Mouse (Mus musculus): ENCODE data around the gene Clic1.
"Not testable (repeated sequence)": the region's sequence is repeated elsewhere in the genome, so short reads cannot be mapped to it uniquely, and the experiment has no call there.

Clic1 gene

DNA sequence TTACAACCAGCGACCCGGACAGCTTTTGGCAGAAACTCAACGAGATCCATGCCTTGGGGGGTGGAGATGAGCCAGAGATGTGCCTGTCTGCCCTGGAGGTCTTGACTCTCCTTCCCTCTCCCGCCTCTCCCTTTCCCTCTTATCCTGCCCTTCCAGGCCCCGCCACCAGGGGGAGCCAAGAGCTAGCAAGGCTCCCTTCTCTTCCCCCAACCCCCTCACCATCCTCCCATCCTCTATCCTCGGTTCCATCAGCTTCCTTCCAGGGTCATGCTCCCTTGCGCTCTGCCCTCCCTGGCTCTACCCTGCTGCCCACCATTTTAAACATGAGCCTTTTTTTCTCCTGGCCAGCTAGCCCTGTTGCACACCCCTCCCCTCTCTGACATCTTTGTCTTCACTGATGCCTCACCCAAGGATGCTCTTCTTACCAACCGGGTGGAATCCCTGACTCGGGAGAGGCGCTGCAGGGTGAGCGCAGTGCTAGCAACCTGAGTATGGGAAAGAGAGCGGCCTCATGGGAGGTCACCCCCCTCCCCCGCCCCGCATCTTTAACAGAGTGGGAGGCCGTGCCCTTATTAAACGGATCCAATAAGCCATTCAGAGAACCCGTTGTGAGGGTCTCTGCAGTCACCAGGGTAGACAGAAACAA, 28.5 kb upstream of the Clic1 start:
- DNase-seq (ENCODE audit: low spot score in 2 of 2): peak; percentile 55 to 90

DNA sequence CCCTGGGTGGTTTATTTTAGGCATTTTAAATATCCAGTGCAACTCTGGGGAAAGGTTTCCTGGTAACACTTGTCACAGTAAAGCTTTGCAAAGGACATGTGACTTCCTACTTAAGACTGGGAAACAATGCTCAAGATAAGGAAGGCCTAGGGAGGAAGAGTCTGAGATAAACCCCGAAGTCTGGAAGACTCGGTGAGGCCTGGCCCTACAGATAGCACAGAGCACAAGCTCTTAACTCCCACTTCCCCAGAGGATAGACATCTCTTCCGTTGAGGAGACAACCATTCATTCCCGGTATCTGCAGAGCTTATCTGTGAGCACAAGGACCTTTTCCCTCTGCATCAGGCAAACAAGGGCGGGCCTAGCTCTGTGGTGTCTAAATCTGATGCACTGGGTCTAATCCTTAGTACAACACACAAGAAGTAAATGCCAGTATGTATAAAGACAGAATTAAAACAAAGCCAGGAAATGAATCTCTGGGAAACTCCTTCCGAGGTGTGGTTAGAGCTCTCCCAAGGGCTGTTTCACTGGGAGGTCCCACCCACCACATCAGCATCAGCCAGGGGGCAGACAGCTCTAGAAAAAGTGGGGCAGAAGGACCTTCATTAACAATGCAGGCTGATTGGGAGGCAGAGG, 27.8 kb upstream of the Clic1 start:
- no peak for DNase-seq (ENCODE audit: low spot score in 2 of 2)

DNA sequence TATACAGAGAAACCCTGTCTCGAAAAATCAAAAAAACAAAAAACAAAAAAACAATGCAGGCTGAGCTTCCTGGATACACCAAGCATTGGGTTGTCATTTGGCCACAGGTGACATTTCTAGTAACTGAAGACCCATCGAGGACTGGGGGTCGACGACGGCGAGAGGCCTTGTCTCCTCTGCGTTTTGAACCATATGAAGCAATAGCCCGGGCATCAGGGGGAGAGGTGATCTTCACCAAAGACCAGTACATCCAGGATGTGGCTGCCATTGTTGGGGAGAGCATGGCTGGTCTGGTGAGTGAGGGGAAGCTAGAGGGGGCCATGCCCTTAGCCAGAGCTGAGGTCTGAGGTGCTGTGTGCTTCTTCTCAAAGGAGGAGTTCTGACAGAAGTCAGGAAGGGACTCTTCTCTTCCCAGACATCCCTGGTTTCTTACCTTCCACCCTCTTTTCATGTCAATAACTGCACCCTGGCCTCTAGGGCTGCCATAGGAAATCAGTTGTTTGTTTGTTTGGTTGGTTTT, 27.2 kb upstream of the Clic1 start:
- DNase-seq (ENCODE audit: low spot score in 2 of 2): no peak

DNA sequence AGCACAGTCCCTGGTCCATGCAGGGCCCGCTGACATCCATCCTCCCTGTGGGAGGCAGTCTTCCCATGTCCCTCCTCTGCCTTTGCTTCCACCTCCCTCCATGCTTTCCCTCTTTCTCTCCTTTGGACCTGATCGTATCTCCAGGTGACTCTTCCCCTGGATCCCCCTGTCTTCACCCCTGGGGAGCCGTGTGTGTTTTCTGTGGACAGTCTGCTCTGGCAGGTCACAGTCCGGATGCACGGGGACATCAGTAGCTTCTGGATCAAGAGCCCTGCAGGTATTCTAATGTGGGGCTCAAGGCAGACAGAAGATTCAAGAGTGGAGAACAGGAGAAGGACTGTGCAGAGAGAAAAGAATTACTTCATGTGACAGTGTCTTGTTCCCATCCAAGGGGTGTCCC, 26.5 kb upstream of the Clic1 start:
- no peak for DNase-seq (ENCODE audit: low spot score in 2 of 2)

DNA sequence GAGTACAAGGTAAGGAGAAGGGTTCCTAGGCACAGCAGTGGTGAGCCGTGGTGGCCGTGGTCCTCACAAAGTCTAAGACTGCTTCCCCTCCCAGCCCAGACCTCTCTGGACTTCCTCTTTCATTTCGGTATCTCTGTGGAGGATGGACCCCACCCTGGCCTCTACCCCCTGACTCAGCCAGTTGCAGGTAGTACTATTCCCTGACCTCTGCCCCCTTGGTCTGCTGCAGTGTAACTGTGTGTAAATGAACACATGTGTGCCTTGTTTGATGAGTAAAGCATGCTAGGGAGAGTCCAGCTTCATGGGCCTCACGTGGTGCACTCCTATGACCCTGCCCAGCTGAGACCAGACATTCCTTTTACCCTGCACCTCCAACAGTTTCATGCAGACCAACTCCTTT, 26.0 kb upstream of the Clic1 start:
- DNase-seq (ENCODE audit: low spot score in 2 of 2): no peak

DNA sequence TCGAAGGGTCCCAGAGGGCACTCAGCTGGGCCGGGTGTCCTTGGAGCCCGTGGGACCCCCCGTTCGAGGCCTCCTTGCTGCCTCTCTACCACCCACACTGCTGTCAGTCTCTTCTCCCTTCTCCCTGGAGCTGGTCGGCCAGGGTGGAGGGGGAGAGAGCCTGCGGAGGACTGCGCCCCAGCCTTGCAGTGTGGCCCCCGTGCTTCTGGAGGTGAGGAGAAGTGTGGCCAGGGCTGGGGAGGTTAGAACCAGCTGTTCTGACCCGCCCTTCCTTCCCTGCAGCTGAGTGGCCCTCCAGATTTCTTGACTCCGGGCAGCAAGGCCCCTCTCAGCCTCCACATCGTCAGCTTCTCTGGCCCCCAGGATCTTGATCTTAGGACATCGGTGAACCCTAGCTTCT, 25.5 kb upstream of the Clic1 start:
- DNase-seq (ENCODE audit: low spot score in 2 of 2): no peak

DNA sequence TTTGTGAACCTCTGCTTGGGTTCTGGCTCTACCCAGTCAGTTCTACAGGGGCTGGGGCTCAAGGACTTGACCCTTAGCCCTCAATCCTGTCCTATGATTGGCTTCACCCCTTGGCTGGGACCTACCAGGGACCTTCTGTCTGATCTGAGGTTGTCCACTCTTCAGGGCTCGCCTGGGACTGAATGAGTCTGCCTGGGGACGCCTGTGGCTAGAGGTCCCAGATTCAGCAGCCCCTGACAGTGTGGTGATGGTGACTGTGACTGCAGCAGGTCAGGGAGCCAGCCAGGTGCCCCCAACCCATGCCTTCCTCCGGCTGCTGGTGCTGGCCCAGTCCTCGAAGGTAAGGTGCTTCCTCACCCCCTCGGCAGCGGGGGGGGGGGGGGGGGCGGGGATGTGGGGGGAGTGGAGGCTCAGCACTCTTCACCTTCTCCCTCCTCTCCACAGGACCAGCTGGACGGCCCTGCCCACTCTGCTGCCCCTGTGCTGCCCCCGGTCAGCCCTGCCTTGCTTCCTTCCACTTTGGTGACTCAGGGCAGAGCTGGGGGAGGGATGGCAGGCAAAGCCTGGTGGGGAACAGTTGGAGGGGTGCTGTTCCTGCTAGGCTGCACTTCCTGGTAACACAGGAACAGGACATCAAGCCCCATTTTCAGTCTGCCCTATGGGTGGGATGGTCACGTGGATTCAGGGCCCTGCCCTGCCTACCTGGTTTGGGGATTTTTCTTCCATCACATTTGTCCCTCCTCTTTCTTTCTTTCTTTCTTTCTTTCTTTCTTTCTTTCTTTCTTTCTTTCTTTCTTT, 24.9 kb upstream of the Clic1 start:
- DNase-seq (ENCODE audit: low spot score in 2 of 2): no peak

DNA sequence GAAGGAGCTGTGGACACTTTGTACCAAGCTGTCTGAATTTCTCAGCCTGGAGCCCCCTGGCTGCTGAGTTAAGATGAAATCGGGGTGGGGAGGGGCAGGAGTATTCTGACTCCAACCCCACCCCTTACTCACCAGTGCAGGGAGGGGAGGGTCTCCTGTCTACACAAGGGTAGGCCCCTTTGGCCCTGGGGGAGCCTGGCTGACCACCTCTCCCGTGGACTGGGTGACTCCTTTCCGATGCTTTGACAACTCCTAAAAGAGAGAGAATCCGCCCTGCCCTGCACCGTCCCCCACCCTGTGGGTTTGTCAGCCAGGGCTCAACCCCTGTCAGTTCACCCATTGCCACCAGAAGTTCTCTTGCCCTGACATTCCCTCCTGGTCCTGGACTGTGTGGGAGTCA, 23.6 kb upstream of the Clic1 start:
- DNase-seq (ENCODE audit: low spot score in 2 of 2): no peak

DNA sequence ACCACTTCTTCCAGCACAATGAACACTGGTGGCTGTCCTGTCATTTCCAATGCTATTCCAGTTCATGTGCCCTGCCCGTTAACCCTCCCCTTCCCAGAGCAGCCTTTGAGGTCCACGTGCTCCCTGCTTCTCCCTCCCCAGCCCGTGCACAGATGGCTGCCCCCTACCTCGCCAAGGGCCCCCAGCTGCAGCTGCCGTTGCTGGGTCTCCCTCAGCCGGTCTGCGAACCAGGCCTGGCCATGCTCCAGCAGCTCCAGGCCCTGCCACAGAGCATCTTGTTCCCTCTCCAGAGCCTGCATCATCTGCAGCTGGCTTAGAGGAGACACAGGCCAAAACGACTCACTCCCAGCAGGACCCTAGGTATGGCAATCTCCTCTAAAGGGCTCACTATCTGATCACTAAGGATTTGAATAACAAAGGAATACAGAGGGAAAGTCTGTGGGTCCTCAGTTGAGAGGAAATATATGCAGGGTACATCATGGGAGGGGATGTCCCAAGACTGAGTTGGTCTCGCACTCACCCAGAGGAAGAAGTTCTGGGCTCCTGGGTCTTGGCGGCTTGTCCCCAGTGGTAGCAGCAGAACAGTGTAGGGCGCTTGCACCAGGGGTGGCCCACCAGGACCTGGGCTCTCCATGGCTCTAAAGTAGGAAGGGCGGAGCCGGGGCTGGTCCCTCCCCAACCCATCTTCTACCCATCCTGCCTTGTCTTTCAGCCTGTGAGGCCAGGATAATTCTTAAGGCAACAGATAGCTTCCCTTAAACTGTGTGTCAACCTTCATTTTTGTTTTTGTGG, 22.3 kb upstream of the Clic1 start, which contains the start of gene Sapcd1:
Sapcd1 (minus strand) TSS at position 740 of the 792 bp plus-strand sequence.
- no peak for DNase-seq (ENCODE audit: low spot score in 2 of 2)

DNA sequence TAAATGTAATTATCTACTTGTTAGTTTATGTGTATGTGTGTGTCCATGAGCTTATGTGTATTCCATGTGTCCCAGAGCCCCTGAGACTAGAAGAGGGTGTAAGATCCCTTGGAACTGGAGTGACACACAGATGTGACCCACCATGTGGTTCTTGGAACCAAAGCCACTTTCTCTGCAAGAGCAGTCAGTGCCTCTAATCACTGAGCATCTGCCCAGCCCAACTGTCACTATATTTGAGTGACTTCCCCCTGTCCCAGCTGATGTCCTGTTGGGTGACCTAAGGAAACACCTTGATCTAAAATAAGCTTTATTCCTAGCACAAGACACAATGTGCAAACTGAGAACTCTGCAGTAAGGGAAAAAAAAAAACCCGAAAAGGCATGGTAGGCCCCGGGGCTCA, 21.5 kb upstream of the Clic1 start:
- no peak for DNase-seq (ENCODE audit: low spot score in 2 of 2)

DNA sequence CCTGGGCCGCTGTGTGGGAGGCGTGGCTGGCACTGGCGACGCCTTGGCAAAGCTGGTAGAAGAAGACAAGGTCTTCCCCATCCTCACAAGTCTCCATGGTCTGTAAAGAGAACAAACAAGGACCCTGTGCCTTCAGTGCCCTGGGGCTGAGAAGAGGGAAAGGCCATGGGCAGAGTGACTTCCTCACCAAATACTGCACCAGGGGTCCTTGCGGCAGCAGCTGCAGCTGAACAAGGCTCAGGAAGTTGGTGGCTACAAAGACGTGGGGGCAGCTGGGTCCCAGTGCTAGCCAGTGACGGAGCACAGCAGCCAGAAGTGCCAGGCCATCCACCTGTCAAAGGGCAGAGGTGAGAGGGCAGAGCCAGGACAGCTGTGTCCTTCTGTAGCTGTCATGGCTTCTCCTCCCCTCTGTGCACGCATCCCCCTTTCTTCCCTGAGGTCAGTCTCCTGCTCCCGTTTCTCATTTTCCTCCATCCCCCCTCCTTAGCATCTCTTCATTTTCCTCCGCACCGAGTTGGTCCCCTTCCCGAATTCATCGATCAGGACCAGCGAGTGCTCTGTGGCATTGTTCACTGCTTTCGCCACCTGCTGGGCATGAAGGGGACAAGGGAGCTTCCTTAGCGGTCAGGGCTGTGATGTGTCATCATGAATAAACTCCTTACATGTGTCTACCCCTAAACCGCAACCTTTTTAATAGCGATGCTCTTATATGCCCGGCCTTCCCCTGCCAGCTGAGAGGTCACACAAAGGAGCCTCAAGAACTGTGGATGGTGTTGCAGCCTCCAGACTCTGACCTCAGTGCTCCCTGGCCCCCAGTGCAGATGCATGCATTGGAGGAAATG, 19.9 kb upstream of the Clic1 start:
- no peak for DNase-seq (ENCODE audit: low spot score in 2 of 2)

DNA sequence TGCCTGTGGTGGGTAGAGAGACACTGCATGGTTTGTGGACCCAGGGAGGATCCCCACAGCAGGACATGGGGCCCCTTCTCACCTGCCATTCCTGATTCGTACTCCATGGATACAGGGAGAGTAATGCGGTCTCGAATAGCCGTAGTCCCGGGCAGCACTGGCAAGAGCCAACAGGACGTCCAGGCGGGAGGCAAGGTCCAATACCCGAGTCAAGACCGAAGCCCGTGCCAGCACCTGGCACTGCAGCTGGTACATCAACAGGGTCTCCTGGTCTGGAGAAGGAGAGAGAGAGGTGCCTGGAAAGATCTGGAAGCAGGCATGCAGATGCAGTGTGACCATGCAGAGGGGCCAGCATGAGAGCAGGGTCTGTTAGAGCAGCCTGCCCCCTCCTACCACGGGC, 18.5 kb upstream of the Clic1 start:
- no peak for DNase-seq (ENCODE audit: low spot score in 2 of 2)

DNA sequence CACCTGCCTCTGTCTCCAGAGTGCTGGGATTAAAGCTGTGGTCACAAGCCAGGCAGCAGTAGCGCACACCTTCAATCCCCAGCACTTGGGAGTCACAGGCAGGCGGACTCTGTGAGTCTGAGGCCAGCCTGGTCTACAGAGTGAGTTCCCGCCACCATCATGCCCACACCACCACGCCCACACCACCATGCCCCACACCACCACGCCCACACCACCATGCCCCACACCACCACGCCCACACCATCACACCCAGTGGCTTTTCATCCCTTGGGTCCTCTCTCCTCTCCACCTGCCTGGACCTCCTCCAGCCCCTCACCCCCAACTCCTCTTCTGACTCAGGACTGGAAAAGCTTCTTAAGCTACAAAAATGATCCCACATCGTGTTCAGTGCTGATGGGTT, 17.9 kb upstream of the Clic1 start:
- no peak for DNase-seq (ENCODE audit: low spot score in 2 of 2)

DNA sequence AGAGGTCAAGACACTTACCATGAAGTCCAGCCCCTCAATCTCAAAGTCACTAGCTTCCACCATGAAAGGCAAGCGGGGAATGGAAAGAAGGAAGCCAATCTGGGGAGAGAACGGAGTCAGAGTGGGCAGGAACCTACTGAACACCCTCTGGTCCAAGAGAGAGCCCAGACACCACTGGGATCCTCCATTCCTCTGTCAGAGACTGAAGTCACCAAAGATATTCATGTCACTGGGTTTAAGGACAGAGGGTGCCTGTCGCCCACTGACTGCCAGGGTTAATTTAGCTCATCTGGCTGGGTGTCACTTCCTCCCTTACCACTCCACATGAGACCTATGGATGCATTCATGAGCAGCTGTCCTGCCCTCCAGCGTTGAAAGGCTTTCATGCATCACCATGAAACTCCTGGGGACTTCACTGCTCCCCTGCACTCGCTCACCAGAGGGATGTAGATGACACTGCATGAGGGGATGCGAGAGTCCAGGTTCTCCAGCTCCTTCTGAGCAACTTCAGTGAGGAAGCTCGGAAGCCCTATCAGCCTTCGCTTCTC, 17.4 kb upstream of the Clic1 start:
- no peak for DNase-seq (ENCODE audit: low spot score in 2 of 2)

DNA sequence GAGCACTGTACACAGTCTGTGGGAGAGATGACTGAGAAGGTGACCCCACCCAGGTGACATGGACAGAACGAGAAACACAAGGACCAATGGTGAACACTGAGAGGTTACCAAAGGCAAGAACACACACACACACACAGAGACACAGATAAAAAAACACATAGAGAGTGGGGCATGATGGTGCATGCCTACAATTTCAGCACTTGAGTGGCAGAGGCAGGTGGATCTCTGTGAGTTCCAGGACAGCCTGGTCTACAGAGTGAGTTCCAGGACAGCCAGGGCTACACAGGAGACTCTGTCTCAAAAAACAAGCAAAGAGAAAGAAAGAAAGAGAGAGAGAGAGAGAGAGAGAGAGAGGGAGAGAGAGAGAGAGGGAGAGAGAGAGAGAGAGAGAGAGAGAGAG, 16.1 kb upstream of the Clic1 start:
- not testable (repeated sequence) for DNase-seq (ENCODE audit: low spot score in 2 of 2)

DNA sequence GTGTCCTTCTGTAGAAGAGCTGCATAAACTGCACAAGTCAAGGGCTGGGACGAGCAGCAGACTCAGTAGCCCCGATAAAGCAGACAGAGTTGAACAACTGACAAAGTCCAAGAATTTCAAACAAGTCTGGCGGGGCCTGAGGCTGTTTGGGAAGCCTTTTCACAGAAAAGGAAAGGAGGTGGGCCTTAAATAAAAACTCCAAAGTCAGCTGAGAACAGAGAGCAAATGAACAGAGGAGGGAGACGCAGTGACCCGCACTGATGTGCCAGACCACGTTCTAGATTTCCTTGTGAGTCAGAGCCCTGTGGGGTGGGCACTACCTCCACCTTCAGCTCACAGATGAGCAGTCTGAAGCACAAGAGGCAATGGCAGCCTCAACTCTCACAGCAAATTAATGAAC, 14.9 kb upstream of the Clic1 start:
- DNase-seq (ENCODE audit: low spot score in 2 of 2): no peak

DNA sequence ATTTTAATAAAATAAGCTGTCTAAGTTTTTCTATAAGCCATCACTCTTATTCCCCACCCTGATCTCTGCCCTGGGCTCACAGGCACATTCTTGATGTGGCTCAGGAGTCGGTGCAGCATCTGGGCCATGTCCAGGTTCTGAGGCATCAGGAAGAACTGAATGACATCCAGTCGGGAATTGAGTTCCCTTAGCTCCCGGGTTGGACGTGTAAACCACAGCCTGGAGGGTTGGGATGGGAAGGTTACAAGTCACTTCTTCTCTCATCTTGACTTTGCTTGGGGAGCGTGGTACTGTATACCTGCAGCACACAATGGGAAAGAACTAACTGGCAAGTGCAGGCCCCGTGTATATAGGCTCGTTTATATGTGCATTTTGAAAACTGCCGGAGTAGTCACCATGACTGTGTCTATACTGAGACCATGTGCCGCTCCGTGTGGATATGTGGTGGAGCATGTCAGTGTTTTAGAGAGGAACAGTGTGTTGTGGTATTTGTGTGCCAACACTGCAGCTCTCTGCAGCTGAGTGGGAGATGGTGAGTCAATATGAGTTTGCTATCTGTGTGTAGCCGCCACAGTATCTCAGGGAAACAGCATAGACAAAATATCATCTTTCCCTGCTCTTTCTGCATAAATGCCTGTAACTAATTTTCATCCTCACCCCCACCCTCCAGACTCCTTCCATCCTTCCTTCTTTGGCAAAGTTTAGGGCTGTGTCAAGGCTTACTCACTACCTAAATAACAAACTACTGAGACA, 10.5 kb upstream of the Clic1 start:
- peak in 1 of 2 experiments; percentile 46 for DNase-seq (ENCODE audit: low spot score in 2 of 2)

DNA sequence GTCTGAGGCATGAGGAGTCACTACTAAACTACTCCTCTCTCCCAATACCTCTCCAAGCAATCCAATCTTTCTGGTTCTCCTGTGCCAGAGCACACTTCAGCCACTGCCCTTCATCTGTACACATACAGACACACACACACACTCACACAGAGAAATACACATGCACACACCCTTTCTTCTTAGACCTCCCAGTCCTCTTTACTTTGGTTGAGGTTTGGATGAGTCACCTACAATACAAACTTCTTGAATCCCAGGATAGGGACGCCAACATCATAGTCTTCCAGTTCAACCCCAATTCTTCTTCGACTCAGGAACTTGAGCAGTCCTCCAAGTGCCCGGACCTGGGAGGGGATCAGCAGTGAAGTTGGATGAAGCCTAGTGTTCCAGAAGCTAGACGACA, 6.0 kb upstream of the Clic1 start:
- no peak for DNase-seq (ENCODE audit: low spot score in 2 of 2)

DNA sequence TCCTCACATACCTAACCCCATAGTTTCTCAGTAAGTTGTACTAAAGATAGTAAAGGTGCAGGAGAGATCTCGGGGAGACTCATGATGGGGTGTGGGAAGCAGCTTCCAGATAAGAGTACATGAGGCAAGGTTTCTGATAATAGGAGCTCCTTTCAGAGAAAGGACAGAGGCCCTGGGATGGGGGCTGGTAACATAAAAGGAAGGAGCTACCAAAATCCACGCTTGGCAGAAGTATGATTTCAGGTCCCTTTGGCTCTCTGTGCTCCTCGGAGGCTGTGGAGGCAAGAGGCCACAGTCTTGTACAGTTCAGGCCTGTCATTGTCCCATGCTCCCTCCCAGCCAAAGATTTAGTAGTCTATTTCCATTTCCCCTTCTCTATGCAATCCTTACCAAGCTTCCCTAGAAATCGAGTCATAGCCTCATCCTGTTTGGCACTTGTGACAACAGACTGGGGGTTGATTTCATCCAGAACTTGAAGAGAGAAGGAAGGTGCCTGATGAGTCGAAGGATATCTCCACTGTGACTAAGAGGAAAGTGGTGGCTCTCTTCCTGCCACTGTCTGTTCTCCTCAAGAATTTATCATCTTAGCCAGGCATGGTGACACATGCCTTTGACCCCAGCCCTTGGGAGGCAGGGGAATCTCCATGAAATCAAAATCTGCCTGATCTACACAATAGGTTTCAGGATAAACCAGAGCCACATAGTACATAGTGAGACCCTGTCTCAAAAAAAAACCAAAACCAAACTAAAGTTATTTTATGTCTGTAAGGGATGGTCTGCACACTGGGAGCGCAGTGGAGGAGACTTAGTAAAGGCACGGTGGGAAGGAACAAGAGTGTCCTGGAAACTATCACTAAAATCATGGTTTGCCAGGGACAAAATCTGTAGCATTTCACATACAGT, 4.6 kb upstream of the Clic1 start:
- no peak for DNase-seq (ENCODE audit: low spot score in 2 of 2)
